Mouse (Mus musculus): ENCODE measurements at regions not wholly inside any gene's neighbourhood (a gene's known extent, or its start where the extent isn't known, plus 50 kb on each side); places are given as distances from the start of the nearest gene placed in this dataset.

GRCm38 (mm10) chr5:39126833-39127232 is 250.2 kb upstream of the Clnk start:
- TF ChIP-seq CTCF (conservative IDR thresholded peaks at IDR 0.05; ENCODE audit: insufficient read depth, insufficient read length, low read depth, low read length) (no peak), POLR2A (IDR thresholded peaks at IDR 0.05; ENCODE audit: low read depth, low read length) (no peak)

All from kidney, adult 2 months (tissue).